Mouse (Mus musculus) embryonic fibroblast, embryonic 13.5 days (primary cell): ENCODE measurements around the gene Mipep.

Experiments used
- CTCF ChIP-seq: IDR thresholded peaks from 2 replicates; pipeline ENCODE4 v1.5.1; 2011; ENCODE audit warnings: mild to moderate bottlenecking, control low read depth, low read length, moderate library complexity, borderline replicate concordance; ENCODE audit not compliant: insufficient read depth
- POLR2A ChIP-seq: IDR thresholded peaks from 2 replicates; pipeline ENCODE4 v1.6.1; 2011; ENCODE audit warnings: low read depth, mild to moderate bottlenecking, control low read depth, low read length, moderate library complexity

- no peak for TF ChIP-seq POLR2A
- no peak for TF ChIP-seq CTCF
These were observed 55.3 kb downstream of the Mipep start for GRCm38 (mm10) chr14:60839654-60840053.
